Mouse (Mus musculus): Measurements from ENCODE around the gene Dph1.
"Not testable (repeated sequence)": the region's sequence is repeated elsewhere in the genome, so short reads cannot be mapped to it uniquely, and the experiment has no call there.

Dph1 gene

DNA sequence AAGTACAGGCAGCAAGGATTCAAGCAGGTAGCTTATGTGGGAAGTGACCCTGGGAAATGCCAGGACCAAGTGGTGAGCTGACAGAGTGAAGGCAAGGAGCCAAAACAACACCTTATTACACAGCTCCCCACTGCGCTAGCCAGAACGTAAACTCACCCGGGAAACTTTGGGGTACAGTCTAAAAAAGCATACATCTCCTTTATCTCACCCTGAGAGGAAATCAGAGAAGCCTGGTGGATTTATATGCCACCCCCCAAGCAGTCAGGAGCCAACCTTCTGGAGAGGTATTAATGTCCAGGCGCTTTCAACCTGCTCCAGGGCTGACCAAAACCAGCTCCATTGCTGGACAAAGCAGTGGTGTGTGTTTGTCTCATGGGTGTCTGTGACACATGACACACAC is 12.9 kb upstream of the Dph1 start:
- peak; percentile 49 for DNase-seq (ENCODE audit: low read depth, low spot score)

- no peak for DNase-seq (ENCODE audit: low read depth, low spot score)
Measured at GRCm38 (mm10) chr11:75201721-75202120, 10.7 kb upstream of the Dph1 start.

- peak; percentile 84 for DNase-seq (ENCODE audit: low read depth, low spot score)
Measured at GRCm38 (mm10) chr11:75200935-75201334, 9.9 kb upstream of the Dph1 start.

- no peak for DNase-seq (ENCODE audit: low read depth, low spot score)
Measured at GRCm38 (mm10) chr11:75199951-75200350, 8.9 kb upstream of the Dph1 start.

- DNase-seq (ENCODE audit: low read depth, low spot score), result peak; percentile 88
Measured at GRCm38 (mm10) chr11:75198792-75199191, 7.8 kb upstream of the Dph1 start.

- DNase-seq (ENCODE audit: low read depth, low spot score), result no peak
Measured at GRCm38 (mm10) chr11:75197956-75198355, 6.9 kb upstream of the Dph1 start.

GRCm38 (mm10) chr11:75196131-75196530 is 5.1 kb upstream of the Dph1 start:
- DNase-seq (ENCODE audit: low read depth, low spot score), result no peak

DNA sequence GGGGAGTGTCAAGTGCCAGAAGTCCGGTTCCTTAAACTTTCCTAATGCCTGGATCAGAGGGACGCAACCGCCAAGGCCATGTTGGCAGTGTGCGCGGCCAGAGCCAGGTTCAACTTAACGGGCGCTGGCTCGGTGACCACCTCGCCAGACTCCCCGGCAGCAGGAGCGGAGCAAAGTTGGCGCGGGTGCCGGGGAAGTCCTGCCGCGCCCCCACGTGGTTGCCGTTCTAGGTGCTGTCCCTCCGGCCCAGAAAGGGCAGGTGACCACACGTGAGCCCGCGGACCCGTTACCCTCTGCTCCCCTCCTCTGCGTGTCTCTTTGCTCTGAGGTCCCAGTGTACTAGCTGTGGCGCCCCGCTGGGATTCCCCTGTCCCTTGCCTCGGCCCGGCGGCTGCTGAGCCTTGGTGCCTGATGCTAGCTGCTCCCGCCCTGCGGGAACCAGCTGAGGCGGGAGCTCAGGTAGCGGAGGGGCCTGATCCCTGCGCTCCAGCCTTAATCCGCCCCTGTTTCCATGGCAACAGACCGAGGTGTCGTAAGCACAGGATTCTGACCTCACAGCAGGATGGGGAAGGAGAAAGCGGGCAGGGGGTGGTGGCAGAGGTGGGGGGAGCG is 3.9 kb upstream of the Dph1 start:
- peak; percentile 90 for DNase-seq (ENCODE audit: low read depth, low spot score)

DNA sequence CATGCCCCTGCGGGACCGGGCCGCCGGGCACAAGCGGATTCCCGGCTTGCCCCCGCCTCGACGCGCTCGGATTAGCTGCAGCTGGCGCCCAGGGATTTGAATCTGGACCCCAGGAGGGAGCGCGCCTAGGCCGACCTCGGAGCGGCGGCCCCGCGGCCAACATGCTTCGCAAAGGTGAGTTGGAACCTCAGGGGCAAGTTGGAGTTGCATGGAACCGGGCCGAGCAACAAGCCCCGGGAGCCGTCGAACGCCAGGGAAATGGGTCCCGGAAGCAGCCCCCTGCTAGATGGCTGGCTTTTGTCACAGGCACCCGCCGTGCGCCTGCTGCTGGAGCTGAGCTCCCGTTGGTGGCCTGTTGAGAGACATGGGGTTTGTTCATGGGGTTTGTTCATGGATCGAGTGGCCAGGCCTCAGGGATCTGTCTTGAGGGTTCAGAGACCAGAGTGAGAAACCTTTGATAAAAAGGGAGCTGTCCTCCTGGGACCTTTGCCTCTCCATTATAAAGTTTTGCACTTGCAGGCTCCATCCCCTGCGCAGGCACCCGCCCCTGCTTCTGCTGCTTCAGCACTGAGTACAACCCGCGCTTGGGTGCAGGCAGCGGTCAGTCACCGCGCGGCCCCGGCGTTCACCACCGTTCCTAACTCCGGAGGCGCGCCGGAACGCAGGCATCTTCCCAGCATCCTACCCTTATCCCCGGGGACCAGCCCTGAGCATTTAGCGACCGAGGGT is 3.2 kb upstream of the Dph1 start:
- DNase-seq (ENCODE audit: low read depth, low spot score), result peak; percentile 42

DNA sequence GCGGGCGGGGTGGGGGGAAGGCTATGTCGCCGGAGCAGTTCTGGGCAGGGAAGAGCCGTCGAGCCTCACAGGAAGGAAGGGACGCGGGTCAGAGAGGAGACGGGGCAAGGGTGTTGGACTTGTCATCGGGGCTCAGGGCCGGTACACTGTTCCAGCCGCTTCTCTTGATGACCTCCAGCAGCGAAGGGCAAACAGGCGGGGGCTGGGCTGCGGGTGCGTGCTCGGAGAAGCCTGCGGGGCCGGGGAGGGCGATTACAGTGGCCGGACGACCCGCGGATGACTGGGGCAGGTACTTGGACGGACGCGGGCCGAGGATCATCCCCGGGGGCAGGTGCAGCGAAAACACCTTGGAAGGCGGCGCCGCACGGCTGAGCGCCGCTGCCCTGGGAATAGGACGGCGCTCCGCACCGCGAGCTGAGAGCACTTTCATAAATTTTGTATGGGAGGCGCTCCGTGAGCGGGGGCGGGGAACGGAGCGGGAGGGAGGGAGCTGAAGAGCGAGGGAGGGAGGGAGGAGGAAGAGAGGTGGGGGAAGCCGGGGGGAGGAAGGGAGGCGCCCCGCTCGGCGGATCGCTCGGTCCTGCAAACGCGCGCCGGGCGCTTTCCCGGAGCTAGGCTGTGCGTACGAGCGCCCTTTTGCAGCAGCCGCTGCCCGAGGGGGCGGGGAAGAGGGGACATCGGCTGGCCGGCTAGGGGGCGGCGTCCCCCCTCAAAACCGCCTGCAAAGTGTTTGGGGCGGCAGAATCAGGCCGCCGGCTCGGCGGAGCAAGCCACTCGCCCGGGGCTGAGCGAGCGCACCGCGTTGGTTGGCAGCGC is 2.4 kb upstream of the Dph1 start, which contains the start of gene Rtn4rl1:
TSS of gene Rtn4rl1 (plus strand) at position 528 of the 816 bp plus-strand sequence.
- peak; percentile 94 for DNase-seq (ENCODE audit: low read depth, low spot score)

GRCm38 (mm10) chr11:75192336-75193214 is 1.5 kb upstream of the Dph1 start:
- DNase-seq (ENCODE audit: low read depth, low spot score), result peak; percentile 94

GRCm38 (mm10) chr11:75191841-75192240 is 800 bp upstream of the Dph1 start:
- no peak for DNase-seq (ENCODE audit: low read depth, low spot score)

GRCm38 (mm10) chr11:75190371-75190724 is 693 bp downstream of the Dph1 start:
- DNase-seq (ENCODE audit: low read depth, low spot score), result peak; percentile 95

DNA sequence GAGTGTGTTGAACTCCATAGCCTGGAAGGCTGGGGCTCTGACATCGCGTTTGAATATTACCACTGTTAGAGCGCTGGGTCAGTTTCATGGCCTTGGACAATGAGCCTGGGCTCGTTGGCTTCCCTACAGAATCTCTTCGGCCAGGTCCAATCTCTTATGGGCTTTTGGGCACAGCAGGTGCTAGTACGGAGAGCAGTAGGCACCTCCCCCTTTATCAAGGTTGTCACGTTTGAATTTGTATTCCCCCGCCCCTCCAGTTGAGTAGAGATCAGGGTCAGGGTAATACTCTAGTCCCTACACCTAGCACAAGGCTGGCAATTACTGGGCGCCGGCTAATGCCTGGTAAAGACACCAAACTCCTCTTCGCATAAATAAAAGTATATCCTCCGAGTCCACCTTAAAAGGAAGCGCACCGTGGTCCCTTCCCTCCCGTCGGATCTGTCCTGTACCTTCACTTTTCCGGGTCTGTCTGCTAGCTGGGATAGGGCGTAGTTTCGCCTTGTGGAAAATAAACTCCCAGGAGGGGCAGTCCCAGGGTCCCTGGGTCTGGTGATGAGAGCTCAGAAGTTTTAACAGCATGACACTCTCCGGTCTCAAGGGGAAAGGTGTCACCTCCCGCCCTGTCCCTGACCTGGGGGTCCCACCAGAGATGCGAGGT is 1.2 kb downstream of the Dph1 start:
- DNase-seq (ENCODE audit: low read depth, low spot score), result no peak

DNA sequence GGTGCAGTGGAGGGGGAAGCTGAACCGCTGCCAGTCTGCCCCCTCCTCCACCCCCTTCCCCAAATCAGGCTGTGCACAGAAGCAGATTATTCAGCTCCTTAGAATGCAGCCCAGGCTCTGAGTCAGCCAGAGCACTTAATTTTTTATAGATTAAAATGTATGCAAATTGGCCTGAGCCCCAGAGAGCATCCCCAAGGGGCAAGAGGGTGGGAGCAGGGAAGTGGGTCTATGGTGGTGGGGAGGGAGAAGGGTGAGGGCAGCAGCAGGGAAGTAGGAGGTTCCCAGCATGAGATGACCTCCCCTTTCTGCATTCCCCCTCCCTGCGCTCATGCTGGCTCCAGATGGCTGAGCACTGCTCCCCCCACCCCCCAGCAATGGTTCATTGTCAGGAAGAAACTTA is 6.1 kb downstream of the Dph1 start:
- DNase-seq (ENCODE audit: low read depth, low spot score), result peak; percentile 80

GRCm38 (mm10) chr11:75184573-75184972 is 6.5 kb downstream of the Dph1 start:
- DNase-seq (ENCODE audit: low read depth, low spot score), result peak; percentile 76

DNA sequence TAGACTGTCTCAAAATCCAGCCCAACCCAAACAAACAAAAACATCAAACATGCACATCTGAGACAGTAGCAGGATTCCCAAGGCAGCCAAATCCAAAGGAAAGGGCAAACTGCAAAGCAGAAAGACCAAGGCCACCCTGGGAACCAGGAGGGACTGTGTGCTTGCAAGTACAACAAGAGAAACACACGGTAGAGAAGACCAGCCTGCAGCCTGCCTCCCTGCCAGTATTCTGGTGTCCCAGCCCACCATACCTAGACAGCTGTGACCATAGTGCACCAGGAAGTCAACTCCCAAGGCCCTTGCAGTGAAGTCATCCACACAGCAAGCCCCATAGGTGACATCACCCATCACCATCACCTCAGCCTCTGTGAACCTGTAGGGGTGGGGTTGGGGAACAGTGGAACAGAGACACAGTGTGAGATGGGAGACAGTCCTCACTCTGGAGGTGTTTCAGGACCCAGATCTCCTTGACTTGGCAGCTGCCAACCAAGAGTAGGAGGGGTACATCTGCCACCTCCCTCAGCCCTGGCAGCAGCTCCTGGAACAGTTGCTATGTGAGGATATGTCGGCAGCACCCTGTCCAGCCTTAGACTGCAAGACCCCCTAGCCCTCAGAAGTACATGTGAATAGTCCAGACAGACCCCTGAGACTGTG is 7.0 kb downstream of the Dph1 start:
- DNase-seq (ENCODE audit: low read depth, low spot score), result peak; percentile 86

DNA sequence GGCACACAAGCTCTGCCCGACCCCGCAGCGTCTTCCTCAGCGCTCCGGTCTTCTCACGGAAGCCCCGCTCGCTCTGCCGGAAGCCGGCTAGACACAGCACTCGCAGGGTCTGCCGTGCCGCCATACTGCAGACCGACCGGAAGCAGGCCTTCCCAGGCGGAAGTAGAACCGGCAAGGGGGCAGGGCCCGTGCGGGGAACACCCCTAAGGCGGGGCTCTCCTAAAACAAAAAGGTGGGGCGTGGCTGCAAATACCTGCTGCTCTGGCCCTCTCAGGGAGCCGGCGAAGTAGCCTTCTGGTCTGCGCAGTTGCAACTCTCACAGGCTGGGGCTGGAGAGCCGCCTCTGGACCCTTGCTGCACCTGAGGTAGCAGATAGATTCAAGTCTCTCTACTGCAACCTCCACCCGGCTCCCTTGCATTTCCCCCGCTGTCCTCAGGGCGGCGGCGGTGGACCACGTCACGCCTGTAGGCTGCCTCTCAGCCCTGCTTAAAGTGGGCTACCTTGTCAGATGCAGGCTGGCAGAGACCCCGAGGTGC is 12.3 kb downstream of the Dph1 start, which contains the start of gene Ovca2:
TSS of gene Ovca2 (minus strand) at position 164 of the 537 bp plus-strand sequence.
- DNase-seq (ENCODE audit: low read depth, low spot score), result peak; percentile 96

DNA sequence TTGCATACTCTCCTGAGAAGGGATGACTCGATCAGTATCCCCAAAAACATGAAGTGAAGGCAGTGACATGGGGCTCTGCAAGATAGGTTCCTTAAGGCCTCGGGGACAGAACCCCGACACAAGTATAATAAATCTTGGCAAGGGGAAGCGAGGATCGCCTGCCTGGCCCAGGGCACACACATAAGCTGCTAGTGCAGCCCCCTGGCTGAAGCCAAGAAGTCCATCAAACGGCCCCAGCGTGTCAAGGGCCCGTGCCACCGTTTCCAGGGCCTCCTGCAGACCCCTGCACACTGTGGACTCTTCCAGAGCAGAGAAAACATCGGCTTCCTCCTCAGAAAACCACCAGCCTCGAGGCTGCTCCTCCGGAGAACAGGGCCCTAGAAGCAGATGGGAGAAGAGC is 13.0 kb downstream of the Dph1 start:
- DNase-seq (ENCODE audit: low read depth, low spot score), result no peak

DNA sequence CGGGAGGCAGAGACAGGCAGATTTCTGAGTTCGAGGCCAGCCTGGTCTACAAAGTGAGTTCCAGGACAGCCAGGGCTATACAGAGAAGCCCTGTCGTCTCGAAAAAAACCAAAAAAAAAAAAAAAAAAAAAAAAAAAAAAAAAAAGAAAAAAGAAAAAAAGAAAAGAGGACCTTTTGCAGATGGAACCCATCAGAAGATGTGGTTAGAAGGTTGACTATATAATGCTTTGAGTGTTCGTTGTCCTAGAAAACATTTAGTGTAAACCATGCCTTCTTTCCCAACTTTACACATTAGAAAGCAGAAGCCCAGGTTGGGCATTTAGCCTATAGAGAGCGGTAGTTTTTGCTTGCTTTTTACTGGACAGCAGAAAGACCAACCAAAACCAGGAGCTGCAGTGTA is 16.5 kb downstream of the Dph1 start:
- not testable (repeated sequence) for DNase-seq (ENCODE audit: low read depth, low spot score)
